Mouse (Mus musculus) heart, postnatal 0 days (tissue): ENCODE data around the gene Fam180a.

Experiments used
- CTCF ChIP-seq: IDR thresholded peaks from 2 replicates; pipeline ENCODE4 v1.5.1; 2016; ENCODE audit warnings: antibody characterized with exemption, control low read depth, low read depth
- EP300 ChIP-seq: IDR thresholded peaks from 2 replicates; pipeline ENCODE4 v1.6.1; 2016; ENCODE audit warnings: antibody characterized with exemption, low read depth

DNA sequence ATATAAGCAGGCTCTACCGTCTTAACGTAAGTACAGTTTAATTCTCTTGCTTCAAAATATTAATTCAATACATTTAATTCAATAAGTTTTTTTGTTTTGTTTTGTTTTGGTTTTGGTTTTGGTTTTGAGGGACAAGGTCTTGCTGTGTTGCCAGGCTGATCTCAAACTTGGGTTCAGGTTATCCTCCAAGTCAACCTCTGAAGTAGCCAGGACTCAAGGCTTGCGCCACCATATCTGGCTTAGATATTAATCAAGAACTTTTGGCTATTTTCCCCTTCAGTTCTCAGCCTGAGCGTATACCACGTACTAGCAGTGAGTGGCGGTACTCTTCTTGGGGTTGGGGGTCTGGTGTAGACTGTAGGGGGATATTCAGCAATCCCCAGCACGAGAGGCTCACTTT, 23.4 kb downstream of the Fam180a start:
- no peak for TF ChIP-seq CTCF
- TF ChIP-seq EP300: no peak
